Mouse (Mus musculus) G1E-ER4 (cell line): ENCODE measurements around the gene Bhmt2. TPM values are rescaled to one million over a fixed set of nuclear protein-coding genes. Genes with fewer than 3 reads are reported as not detected.

Experiments
- GATA1 ChIP-seq: IDR thresholded peaks from one replicate; pipeline ENCODE4 v1.8.0; 2012; ENCODE audit warnings: low read length, inconsistent platforms
- polyA plus RNA-seq: library from polyadenylated mRNA; stranded (reverse); fragments of >175 nt; gene quantifications from 2 replicates; pipeline ENCODE4 v1.2.3, GENCODE M21; 2012

The Bhmt2 gene
- polyA plus RNA-seq, 1 experiment, result not detected

- no peak for TF ChIP-seq GATA1
Observed at GRCm38 (mm10) chr13:93612660-93613607, 61.2 kb downstream of the Bhmt2 start.

- no peak for TF ChIP-seq GATA1
Observed at GRCm38 (mm10) chr13:93608476-93608875, 65.6 kb downstream of the Bhmt2 start.

- TF ChIP-seq GATA1, result no peak
Observed at GRCm38 (mm10) chr13:93607701-93608100, 66.4 kb downstream of the Bhmt2 start.

- TF ChIP-seq GATA1, result no peak
Observed at GRCm38 (mm10) chr13:93606868-93607578, 67.1 kb downstream of the Bhmt2 start.

Other genes starting within 250 kb of the Bhmt2 start
- 25.6 and 29.2 TPM in 2 replicates for gene Jmy, start 174.5 kb downstream of the Bhmt2 start, polyA plus RNA-seq
- not detected in 2 replicates for gene Bhmt, start 36.3 kb downstream of the Bhmt2 start, polyA plus RNA-seq
- gene Dmgdh, start 131 bp upstream of the Bhmt2 start, polyA plus RNA-seq, result not detected in 2 replicates
- not detected in 2 replicates for gene Arsb, start 97.3 kb upstream of the Bhmt2 start, polyA plus RNA-seq